ENCODE assay signal across 7 mouse cellular contexts in genomic region chr1:162476531-162477080, GRCm38 (mm10). TPM values are rescaled to one million over a fixed set of nuclear protein-coding genes. Genes with fewer than 3 reads are reported as not detected.
DNase-seq lines count a peak whose midpoint lies in the region; ATAC-seq and TF ChIP-seq lines count a peak whose summit lies in the region.

No protein-coding gene starts in this region.

- peak; percentile 15; the same call in 1 of the 2 replicates for ATAC-seq in lung, embryonic 14.5 days (ENCODE audit: insufficient read depth)
- ATAC-seq in embryonic facial prominence, embryonic 12.5 days (ENCODE audit: insufficient number of reproducible peaks, insufficient read depth, low FRiP score, low TSS enrichment): no peak
- ATAC-seq in intestine, embryonic 16.5 days: no peak
- ATAC-seq in neutrophil, adult 5-6 weeks (ENCODE audit: extremely low read depth, insufficient number of reproducible peaks, low FRiP score, poor library complexity, severe bottlenecking): 0 out of 2 replicates have a peak, but pooled peaks have one; percentile 16
- ATAC-seq in CD4-positive, CD25-positive, alpha-beta regulatory T cell, adult 4 months: no peak

- no peak for TF ChIP-seq CTCF in lung, embryonic 14.5 days (IDR thresholded peaks at IDR 0.05; ENCODE audit: low read depth)
- no peak for TF ChIP-seq CTCF in lung, adult 2 months (IDR thresholded peaks at IDR 0.05; ENCODE audit: insufficient read depth, low read length)

- TF ChIP-seq POLR2A in lung, adult 2 months (IDR thresholded peaks at IDR 0.05; ENCODE audit: borderline replicate concordance, extremely low read depth, low read depth, low read length): no peak

- no peak overlapping the region for H3K27ac ChIP-seq in lung, embryonic 14.5 days (ENCODE audit: low read depth)
- H3K27ac ChIP-seq in embryonic facial prominence, embryonic 12.5 days: no peak overlapping the region
- no peak overlapping the region for H3K27ac ChIP-seq in intestine, embryonic 16.5 days (ENCODE audit: low read length)

- H3K4me1 ChIP-seq in lung, embryonic 14.5 days (ENCODE audit: insufficient read depth): 0 out of 2 replicates have a peak, but pooled peaks cover 3% of the 10 kb centered on the region
- no peaks in the 10 kb centered on the region for H3K4me1 ChIP-seq in lung, adult 2 months (ENCODE audit: control insufficient read depth, insufficient read depth, low read length)
- H3K4me1 ChIP-seq in embryonic facial prominence, embryonic 12.5 days: 0 out of 2 replicates have a peak, but pooled peaks cover 4% of the 10 kb centered on the region
- H3K4me1 ChIP-seq in intestine, embryonic 16.5 days (ENCODE audit: control insufficient read depth, insufficient read depth, low read length): 0 out of 2 replicates have a peak, but pooled peaks cover 6% of the 10 kb centered on the region

- H3K36me3 ChIP-seq in lung, embryonic 14.5 days (ENCODE audit: insufficient read depth): no peaks in the 10 kb centered on the region
- H3K36me3 ChIP-seq in embryonic facial prominence, embryonic 12.5 days: no peaks in the 10 kb centered on the region
- no peaks in the 10 kb centered on the region for H3K36me3 ChIP-seq in intestine, embryonic 16.5 days (ENCODE audit: control insufficient read depth, insufficient read depth, low read length)

- H3K9me3 ChIP-seq in lung, embryonic 14.5 days (ENCODE audit: low read depth, low read length): no peaks in the 10 kb centered on the region
- no peaks in the 10 kb centered on the region for H3K9me3 ChIP-seq in embryonic facial prominence, embryonic 12.5 days
- no peaks in the 10 kb centered on the region for H3K9me3 ChIP-seq in intestine, embryonic 16.5 days (ENCODE audit: control insufficient read depth, low read length)

- peak overlapping the region; percentile 59 for H3K4me3 ChIP-seq in lung, embryonic 14.5 days (ENCODE audit: low read depth, low read length)
- H3K4me3 ChIP-seq in lung, adult 2 months (replicated peaks; ENCODE audit: extremely low read depth, low read depth, low read length): no peak overlapping the region
- peak overlapping the region; percentile 55 for H3K4me3 ChIP-seq in embryonic facial prominence, embryonic 12.5 days
- peak overlapping the region; percentile 76 for H3K4me3 ChIP-seq in intestine, embryonic 16.5 days (ENCODE audit: low read length)

- peak overlapping the region; percentile 99 for H3K4me2 ChIP-seq in lung, embryonic 14.5 days
- peak overlapping the region; percentile 94 for H3K4me2 ChIP-seq in embryonic facial prominence, embryonic 12.5 days (replicated peaks)
- H3K4me2 ChIP-seq in intestine, embryonic 16.5 days (ENCODE audit: low read depth, low read length): peak overlapping the region; percentile 100

- WGBS in lung, embryonic 14.5 days: 1% methylated on average over 19 of the region's 19 CpGs
- 6% methylated on average over 19 of the region's 19 CpGs for WGBS in lung, adult 2 months
- WGBS in embryonic facial prominence, embryonic 12.5 days: under 1% methylated on average over 19 of the region's 19 CpGs
- 1% methylated on average over 19 of the region's 19 CpGs for WGBS in intestine, embryonic 16.5 days

- no peak for DNase-seq in lung, embryonic 14.5 days
- DNase-seq in lung, adult 2 months: no peak
- DNase-seq in adrenal gland, postnatal 4 days (ENCODE audit: low spot score in 2 of 2): no peak

- no peak overlapping the region; the same call in 1 of the 2 replicates for H3K9ac ChIP-seq in lung, embryonic 14.5 days
- peak overlapping the region; percentile 56; the same call in 1 of the 2 replicates for H3K9ac ChIP-seq in embryonic facial prominence, embryonic 12.5 days
- H3K9ac ChIP-seq in intestine, embryonic 16.5 days (ENCODE audit: low read depth, low read length): peak overlapping the region; percentile 70; the same call in 1 of the 2 replicates

- H3K27me3 ChIP-seq in lung, embryonic 14.5 days (ENCODE audit: insufficient read depth, low read length): peaks cover 24% of the 10 kb centered on the region
- H3K27me3 ChIP-seq in embryonic facial prominence, embryonic 12.5 days: peaks cover 21% of the 10 kb centered on the region; the same call in 1 of the 2 replicates
- H3K27me3 ChIP-seq in intestine, embryonic 16.5 days (replicated peaks; ENCODE audit: control insufficient read depth, insufficient read depth, low read length): peaks cover 13% of the 10 kb centered on the region; the same call in 1 of the 2 replicates

RNA-seq across cellular contexts. Expression of gene Dnm3, which starts 1.2 kb away (rescaled TPM):
- polyA plus RNA-seq in lung, embryonic 14.5 days (2014; fragmentation: Nextera tagmentation; extraction: Ambion mirVana): 2.6 and 2.8 TPM in 2 replicates
- 4.7 and 6.8 TPM in 2 replicates for polyA plus RNA-seq in lung, adult 2 months (2012; rRNA removed)
- 18.5 and 21.1 TPM in 2 replicates for polyA plus RNA-seq in embryonic facial prominence, embryonic 12.5 days (2016; fragmentation: Nextera tagmentation; extraction: Ambion mirVana)
- polyA plus RNA-seq in intestine, embryonic 16.5 days (2015; fragmentation: Nextera tagmentation; extraction: Ambion mirVana): 4.7 and 5.2 TPM in 2 replicates
- total RNA-seq in neutrophil, adult 5-6 weeks (2017): 0.25 TPM in 1 of 2 replicates, not detected in the other
- 10 to 100 TPM; 14.1 to 15.6 TPM for total RNA-seq in adrenal gland, postnatal 4 days (2021)
- under 1 TPM; 0.41 to 0.55 TPM for polyA plus RNA-seq in CD4-positive, CD25-positive, alpha-beta regulatory T cell, adult 4 months (2017; shearing (Covaris generic))

Comparison
In these comparisons a context has a peak if more than half of its experiments do, and no peak if none do; other contexts are left out.
1. ATAC-seq: peak in lung, embryonic 14.5 days (single experiment) and neutrophil, adult 5-6 weeks (single experiment); none in embryonic facial prominence, embryonic 12.5 days (single experiment), intestine, embryonic 16.5 days (single experiment) and CD4-positive, CD25-positive, alpha-beta regulatory T cell, adult 4 months (single experiment).
2. Peak in every context shown above with its lines, with median percentiles within 50 percentile points of each other: H3K4me2 ChIP-seq.